Mouse (Mus musculus) lung, adult 2 months (tissue): Measurements from ENCODE around the gene Per3. TPM values are rescaled to one million over a fixed set of nuclear protein-coding genes. Genes with fewer than 3 reads are reported as not detected.

ENCODE experiments used
- DNase-seq: peaks from one replicate; pipeline ENCODE4 v3.0.0; 2022
- H3K4me1 ChIP-seq: fragments of 200-500 bp; 2 replicates; pipeline ENCODE4 v1.6.1; 2011; ENCODE audit warnings: low read length; ENCODE audit not compliant: control insufficient read depth, insufficient read depth
- H3K4me3 ChIP-seq: fragments of 200-500 bp; replicated peaks from 2 replicates; pipeline ENCODE3; 2011; ENCODE audit warnings: low read depth, mild to moderate bottlenecking, control low read depth, low read length; ENCODE audit errors: extremely low read depth
- CTCF ChIP-seq: fragments of 200-500 bp; IDR thresholded peaks from 2 replicates; pipeline ENCODE4 v1.5.1; 2011; ENCODE audit warnings: mild to moderate bottlenecking, low read length, control low read depth; ENCODE audit not compliant: insufficient read depth
- POLR2A ChIP-seq: fragments of 200-500 bp; IDR thresholded peaks from 2 replicates; pipeline ENCODE4 v1.6.1; 2011; ENCODE audit warnings: low read depth, mild to moderate bottlenecking, control low read depth, low read length, borderline replicate concordance; ENCODE audit errors: extremely low read depth
- WGBS: fragments of 180-500 bp; shearing (Covaris S2); methylation state at CpG from one replicate; pipeline ENCODE4 v1.1.7; 2018; 5-methylcytosine and 5-hydroxymethylcytosine counted together
- polyA plus RNA-seq: library from polyadenylated mRNA; depleted of rRNA; stranded (reverse); fragments of >200 nt; gene quantifications from 2 replicates; pipeline ENCODE4 v1.2.3, GENCODE M21; 2012

Gene Per3
- polyA plus RNA-seq, 1 experiment: 16.6 TPM

DNA sequence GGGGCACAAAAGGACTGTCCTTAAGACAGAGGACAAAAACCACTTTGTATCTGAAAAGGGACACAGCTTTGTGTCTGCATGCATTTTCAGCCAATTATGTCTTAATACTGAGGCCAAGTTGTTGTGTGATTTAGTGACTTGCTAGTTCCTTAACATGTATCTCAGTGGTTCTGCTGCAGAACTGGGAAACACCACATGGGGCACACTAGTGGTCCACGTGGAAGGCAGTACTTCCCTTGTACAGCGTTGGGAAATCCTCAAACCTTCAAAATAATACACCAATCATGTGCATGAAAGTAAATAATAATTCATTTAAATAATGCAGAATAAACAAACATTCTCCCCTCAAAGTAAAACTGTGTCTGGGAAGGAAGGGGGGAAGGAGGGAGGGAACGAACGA, 24.3 kb upstream of the Per3 start:
- no peak for DNase-seq
- Histone ChIP-seq H3K4me3 (no peak overlapping the region), H3K4me1 (no peaks in the 10 kb centered on the region)
- WGBS: 45% methylated on average over 4 of the region's 4 CpGs
- TF ChIP-seq CTCF (no peak), POLR2A (no peak)

DNA sequence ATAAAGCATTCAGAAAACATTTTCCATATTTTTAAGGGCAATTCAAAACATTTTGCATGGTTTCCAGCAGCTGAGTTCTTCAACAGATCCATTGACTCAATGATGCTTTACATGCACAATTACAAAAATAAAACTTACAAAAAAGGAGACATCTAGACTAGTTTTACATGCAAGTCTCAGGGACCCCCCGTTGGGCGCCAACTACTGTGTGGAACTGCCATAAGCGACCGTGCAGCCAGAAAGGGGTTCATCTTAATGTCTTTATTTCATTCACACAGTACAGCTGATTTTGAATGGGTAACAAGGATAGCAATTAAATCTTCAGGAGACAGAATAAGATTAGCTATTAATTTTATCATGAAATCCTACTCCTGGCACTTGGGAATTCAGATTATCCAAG, 15.1 kb upstream of the Per3 start:
- no peak for DNase-seq
- 95% methylated on average over 4 of the region's 4 CpGs for WGBS
- Histone ChIP-seq H3K4me3 (no peak overlapping the region), H3K4me1 (peaks cover 13% of the 10 kb centered on the region)
- TF ChIP-seq POLR2A (no peak), CTCF (no peak)

DNA sequence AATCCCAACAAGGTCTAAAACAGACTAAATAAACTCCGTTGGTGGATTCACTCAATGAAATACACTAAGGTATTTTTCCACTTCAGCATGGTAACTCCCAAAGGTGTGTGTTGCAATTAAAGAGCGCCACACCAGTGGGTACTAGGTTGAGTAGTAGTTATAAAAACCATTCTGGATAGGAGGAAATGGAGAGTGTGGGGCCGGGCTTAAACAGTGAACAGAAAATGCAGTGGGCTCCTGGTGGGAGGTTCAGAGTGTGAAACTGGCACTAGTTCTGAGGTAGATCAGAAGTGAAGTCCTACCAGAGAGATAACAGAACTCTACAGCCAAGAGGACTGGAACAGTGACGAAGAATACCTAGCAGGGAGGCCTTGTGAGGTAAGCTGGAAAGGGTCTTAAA, 14.2 kb upstream of the Per3 start:
- WGBS: 74% methylated on average over 4 of the region's 4 CpGs
- TF ChIP-seq POLR2A (no peak), CTCF (no peak)
- H3K4me3 ChIP-seq: no peak overlapping the region

DNA sequence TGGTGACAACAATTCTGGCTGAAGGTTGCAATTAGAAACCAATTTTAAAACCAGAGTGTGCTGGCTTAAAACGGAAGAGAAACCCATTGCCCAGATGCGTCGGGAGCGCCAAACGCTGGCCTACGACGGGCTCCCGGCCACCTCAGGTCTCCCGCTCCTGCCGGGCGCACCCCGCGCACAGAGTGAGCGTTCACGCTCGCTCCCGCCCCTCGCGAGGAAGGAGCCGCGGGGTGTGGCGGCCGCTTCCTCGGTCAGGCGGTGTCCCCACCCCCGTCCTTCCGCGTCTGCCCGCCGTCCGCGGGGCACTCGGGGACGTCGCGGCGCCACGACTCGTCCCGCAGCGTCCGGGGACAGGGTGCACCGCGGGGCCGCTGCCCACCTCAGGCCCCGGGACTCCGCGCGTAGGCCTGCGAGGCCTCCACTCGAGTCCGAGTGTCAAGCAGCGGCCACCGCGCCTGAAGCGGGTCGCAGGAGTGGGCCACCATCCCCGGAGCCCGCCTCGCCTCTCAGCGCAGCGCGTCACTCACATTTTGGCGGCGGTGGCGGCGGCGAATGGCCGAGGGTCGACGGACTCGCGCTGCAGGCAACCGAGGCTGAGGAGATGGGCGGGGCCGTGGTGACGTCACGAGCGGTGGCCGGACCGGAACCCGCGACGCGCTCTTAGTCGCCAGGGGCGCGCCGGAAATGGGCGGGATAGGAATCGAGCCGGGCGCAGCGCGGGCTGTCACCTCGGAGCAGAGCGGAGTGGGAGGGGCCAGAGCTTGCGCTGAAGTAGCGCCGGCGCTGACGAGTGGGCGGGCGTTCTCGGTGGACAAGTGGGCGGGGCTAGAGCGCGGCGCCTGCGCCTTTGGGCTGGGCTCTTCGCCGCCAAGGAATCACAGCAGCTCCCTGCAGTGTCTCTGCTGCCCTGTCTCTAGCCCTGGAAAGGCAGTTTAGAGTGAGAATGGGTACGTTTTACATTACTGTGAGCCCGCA, 13.2 kb upstream of the Per3 start, which contains the start of gene Vamp3:
Vamp3 (minus strand) TSS at position 617 of the 975 bp plus-strand sequence.
- Histone ChIP-seq H3K4me1 (peaks cover 13% of the 10 kb centered on the region), H3K4me3 (peak within 1 kb of the TSS; percentile 93)
- WGBS: under 1% methylated on average over 114 of the region's 114 CpGs
- TF ChIP-seq CTCF (no peak), POLR2A (peak; percentile 72; the same call in 1 of the 2 replicates)
- peak; percentile 98 for DNase-seq

More for the DNA sequence above, 14.2 kb upstream of the Per3 start:
- H3K4me1 ChIP-seq: peaks cover 13% of the 10 kb centered on the region
- DNase-seq: no peak

DNA sequence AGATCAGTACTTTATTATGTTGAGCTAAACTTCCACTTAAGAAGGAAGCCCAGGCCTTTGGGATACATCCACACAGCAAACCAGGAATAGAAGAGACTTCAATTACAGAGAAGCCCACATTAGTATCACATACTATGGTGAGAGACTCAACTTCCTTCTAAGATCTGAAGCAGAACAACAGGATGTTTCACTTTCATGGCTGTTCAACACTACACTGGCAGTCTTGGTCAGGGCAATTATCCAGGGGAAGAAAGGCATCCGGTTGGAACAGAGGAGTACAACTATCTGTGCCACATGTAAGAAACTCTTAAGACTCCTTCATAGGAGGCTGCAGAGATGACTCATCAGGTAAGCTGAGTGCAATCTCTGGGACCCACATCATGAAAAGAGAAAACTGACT, 6.7 kb upstream of the Per3 start:
- no peak for DNase-seq
- peaks cover 21% of the 10 kb centered on the region for H3K4me1 ChIP-seq
- H3K4me3 ChIP-seq: no peak overlapping the region
- TF ChIP-seq CTCF: no peak
- TF ChIP-seq POLR2A: no peak
- 43% methylated on average over 1 of the region's 1 CpGs for WGBS

DNA sequence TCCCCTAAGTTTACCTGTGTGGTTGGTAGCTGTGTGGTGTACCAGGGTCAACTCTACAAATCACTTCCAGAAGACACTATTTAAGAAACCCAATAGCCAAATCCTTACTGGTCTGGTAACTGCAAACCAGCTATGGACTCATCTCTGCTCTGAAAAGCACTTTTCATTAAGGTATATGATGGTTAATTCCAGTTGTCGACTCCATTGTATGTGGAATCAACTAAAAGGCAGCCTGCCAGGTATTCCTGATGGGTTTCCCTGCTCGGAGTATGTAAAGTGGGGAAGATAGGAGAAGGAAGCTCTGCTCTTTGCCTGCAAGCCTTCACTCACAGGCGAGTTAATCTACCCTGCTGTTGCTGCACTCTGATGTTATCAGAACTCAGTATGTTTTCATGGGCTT, 2.1 kb upstream of the Per3 start:
- no peak overlapping the region for H3K4me3 ChIP-seq
- 85% methylated on average over 3 of the region's 3 CpGs for WGBS
- no peak for DNase-seq
- H3K4me1 ChIP-seq: peaks cover 15% of the 10 kb centered on the region
- no peak for TF ChIP-seq POLR2A
- no peak for TF ChIP-seq CTCF

DNA sequence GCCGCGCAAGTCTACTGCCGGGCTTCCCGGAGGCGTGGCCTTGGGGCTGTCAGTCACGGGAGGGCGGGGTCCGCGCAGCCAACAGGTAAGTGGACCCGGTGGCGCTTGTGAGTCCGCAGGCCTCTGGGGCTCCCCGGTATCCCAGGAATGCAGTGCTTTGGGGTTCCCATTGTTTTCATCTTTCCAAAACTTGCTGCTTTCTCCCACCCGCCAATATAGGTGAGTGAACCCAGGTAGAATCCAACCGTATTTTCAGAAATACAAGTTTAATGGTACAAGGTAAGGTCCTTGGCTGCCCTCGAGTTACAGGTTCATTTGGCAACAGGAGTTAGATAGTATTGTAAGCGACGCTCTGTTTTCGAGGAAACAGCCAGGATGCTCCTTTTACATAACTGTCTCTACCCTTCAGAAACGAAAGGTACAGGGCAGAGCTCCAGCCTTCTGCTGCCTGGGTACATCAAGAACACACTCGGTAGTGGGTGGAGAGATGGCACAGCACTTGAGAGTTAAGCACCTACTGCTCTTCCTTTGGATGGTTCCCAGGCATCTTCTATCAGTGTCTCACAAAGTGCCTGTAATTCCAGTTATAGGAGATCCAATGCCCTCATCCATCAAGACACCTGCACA, 592 bp upstream of the Per3 start:
- WGBS: 4% methylated on average over 21 of the region's 21 CpGs
- Histone ChIP-seq H3K4me1 (peaks cover 4% of the 10 kb centered on the region; the same call in 1 of the 2 replicates), H3K4me3 (peak overlapping the region; percentile 55)
- no peak for DNase-seq
- peak; percentile 48; the same call in 1 of the 2 replicates for TF ChIP-seq POLR2A
- no peak for TF ChIP-seq CTCF

DNA sequence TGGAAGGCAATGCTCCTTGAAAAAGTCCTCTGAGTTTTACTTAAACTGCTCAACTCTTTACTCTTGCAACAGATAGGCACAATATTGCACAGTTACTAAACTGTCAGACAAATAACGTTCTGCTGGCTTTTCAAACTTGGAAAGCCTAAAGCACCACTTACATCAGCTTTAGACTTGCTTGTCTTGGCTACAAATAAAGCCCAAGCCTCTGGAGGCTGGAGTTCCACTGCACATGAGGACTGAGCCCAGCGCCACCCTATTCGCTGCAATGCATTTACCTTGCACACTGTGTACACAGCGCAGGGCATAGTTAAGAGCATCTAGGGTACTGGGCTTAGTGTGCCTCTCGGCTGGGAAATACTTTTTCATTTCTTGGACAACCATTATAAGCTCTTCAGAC, 1.2 kb downstream of the Per3 start:
- TF ChIP-seq POLR2A: peak; percentile 71; the same call in 1 of the 2 replicates
- no peak for TF ChIP-seq CTCF
- H3K4me3 ChIP-seq: peak overlapping the region; percentile 86
- 27% methylated on average over 5 of the region's 5 CpGs for WGBS
- peak; percentile 41 for DNase-seq
- peaks cover 4% of the 10 kb centered on the region; the same call in 1 of the 2 replicates for H3K4me1 ChIP-seq

DNA sequence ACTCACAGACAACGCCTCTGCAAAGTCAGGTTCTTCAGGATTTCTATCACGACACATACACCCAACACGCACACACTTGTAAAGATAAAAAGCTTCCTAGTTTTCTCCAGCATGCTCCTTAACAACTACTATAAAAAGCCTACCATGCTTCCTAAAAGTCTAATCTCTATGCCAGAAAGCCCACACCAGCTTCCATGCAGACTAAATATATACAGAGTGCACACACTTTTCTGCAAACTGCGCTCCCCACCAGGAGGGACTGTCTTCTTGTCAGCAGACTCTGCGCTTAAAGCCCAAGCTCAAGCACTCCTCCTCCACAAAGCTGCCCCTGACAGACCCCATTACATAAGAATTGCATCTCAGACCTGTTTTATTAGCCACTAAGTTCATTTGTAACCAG, 3.0 kb downstream of the Per3 start:
- DNase-seq: no peak
- no peak for TF ChIP-seq POLR2A
- TF ChIP-seq CTCF: no peak
- Histone ChIP-seq H3K4me3 (no peak overlapping the region), H3K4me1 (peaks cover 4% of the 10 kb centered on the region; the same call in 1 of the 2 replicates)
- WGBS: 80% methylated on average over 5 of the region's 5 CpGs
